Mouse (Mus musculus) intestine, embryonic 14.5 days (tissue): ENCODE measurements at regions not wholly inside any gene's neighbourhood (a gene's known extent, or its start where the extent isn't known, plus 50 kb on each side); places are given as distances from the start of the nearest gene placed in this dataset.

ENCODE experiments used
- ATAC-seq: fragments of 200-750 bp; cut with Nextera tagmentation; replicated peaks from 2 replicates; pipeline ENCODE4 v1.8.0; 2017; ENCODE audit warnings: low read depth, moderate number of reproducible peaks, moderate TSS enrichment, moderate library complexity; ENCODE audit not compliant: low FRiP score, low TSS enrichment
- DNase-seq: peaks from one replicate; pipeline ENCODE4 v3.0.0-alpha.2; 2018; ENCODE audit warnings: low spot score
- H3K27ac ChIP-seq: fragments of 300-500 bp; sonication (generic); 2 replicates; pipeline ENCODE4 v1.5.1; 2014; ENCODE audit warnings: low read depth, mild to moderate bottlenecking, control low read depth
- H3K27me3 ChIP-seq: fragments of 300-500 bp; sonication (generic); replicated peaks from 2 replicates; pipeline ENCODE4 v1.6.1; 2014; ENCODE audit warnings: low read length, control low read depth; ENCODE audit not compliant: control insufficient read depth, insufficient read depth
- H3K36me3 ChIP-seq: fragments of 300-500 bp; sonication (generic); 2 replicates; pipeline ENCODE4 v1.6.1; 2014; ENCODE audit warnings: low read length, control low read depth; ENCODE audit not compliant: control insufficient read depth, insufficient read depth
- H3K4me1 ChIP-seq: fragments of 300-500 bp; sonication (generic); replicated peaks from 2 replicates; pipeline ENCODE4 v1.6.1; 2014; ENCODE audit warnings: low read length, control low read depth, mixed read lengths; ENCODE audit not compliant: control insufficient read depth, insufficient read depth
- H3K4me2 ChIP-seq: fragments of 300-500 bp; sonication (generic); 2 replicates; pipeline ENCODE4 v1.6.1; 2014; ENCODE audit warnings: low read length
- H3K4me3 ChIP-seq: fragments of 300-500 bp; sonication (generic); 2 replicates; pipeline ENCODE4 v1.5.1; 2014; ENCODE audit warnings: low read depth, low read length, control low read depth, mixed read lengths
- H3K9ac ChIP-seq: fragments of 300-500 bp; sonication (generic); 2 replicates; pipeline ENCODE4 v1.6.1; 2014; ENCODE audit warnings: mild to moderate bottlenecking, low read length
- H3K9me3 ChIP-seq: fragments of 300-500 bp; sonication (generic); 2 replicates; pipeline ENCODE4 v1.6.1; 2016; ENCODE audit warnings: low read length, control low read depth; ENCODE audit not compliant: control insufficient read depth
- WGBS: fragments of 180-500 bp; shearing (Covaris S2); extraction: QIAGEN DNeasy Blood & Tissue Kit; methylation state at CpG from one replicate; pipeline ENCODE4 v1.1.7; 2014; 5-methylcytosine and 5-hydroxymethylcytosine counted together

- no peak for ATAC-seq
These were observed 77.5 kb downstream of the Dyrk2 start for GRCm38 (mm10) chr10:118792352-118793100.

GRCm38 (mm10) chr10:118793794-118794193 is 76.2 kb downstream of the Dyrk2 start:
- H3K9ac ChIP-seq, result no peak overlapping the region
- WGBS, result 90% methylated on average over 2 of the region's 2 CpGs

More at GRCm38 (mm10) chr10:118792352-118793100, 77.5 kb downstream of the Dyrk2 start:
- no peaks in the 10 kb centered on the region for H3K36me3 ChIP-seq
- H3K27ac ChIP-seq, result no peak overlapping the region
- peak; percentile 48 for DNase-seq
- WGBS, result 72% methylated on average over 15 of the region's 15 CpGs
- H3K4me3 ChIP-seq, result no peak overlapping the region
- no peak overlapping the region for H3K9ac ChIP-seq
- no peak overlapping the region for H3K4me2 ChIP-seq
- no peaks in the 10 kb centered on the region for H3K4me1 ChIP-seq
- no peaks in the 10 kb centered on the region for H3K27me3 ChIP-seq
- H3K9me3 ChIP-seq, result no peaks in the 10 kb centered on the region

GRCm38 (mm10) chr10:118794395-118795060 is 75.5 kb downstream of the Dyrk2 start:
- Histone ChIP-seq H3K9me3 (no peaks in the 10 kb centered on the region), H3K36me3 (no peaks in the 10 kb centered on the region), H3K9ac (no peak overlapping the region), H3K4me3 (no peak overlapping the region), H3K4me1 (no peaks in the 10 kb centered on the region), H3K27ac (no peak overlapping the region), H3K4me2 (no peak overlapping the region), H3K27me3 (no peaks in the 10 kb centered on the region)
- DNase-seq, result peak; percentile 38
- 59% methylated on average over 9 of the region's 9 CpGs for WGBS
- ATAC-seq, result no peak

More at GRCm38 (mm10) chr10:118793794-118794193, 76.2 kb downstream of the Dyrk2 start:
- no peak overlapping the region for H3K4me2 ChIP-seq
- no peaks in the 10 kb centered on the region for H3K36me3 ChIP-seq
- H3K4me3 ChIP-seq, result no peak overlapping the region
- no peaks in the 10 kb centered on the region for H3K9me3 ChIP-seq
- H3K27ac ChIP-seq, result no peak overlapping the region
- H3K27me3 ChIP-seq, result no peaks in the 10 kb centered on the region
- DNase-seq, result peak; percentile 27
- no peak for ATAC-seq
- H3K4me1 ChIP-seq, result no peaks in the 10 kb centered on the region

- H3K27ac ChIP-seq, result no peak overlapping the region
- H3K9me3 ChIP-seq, result no peaks in the 10 kb centered on the region
- WGBS, result 85% methylated on average over 3 of the region's 3 CpGs
These were observed 75.0 kb downstream of the Dyrk2 start for GRCm38 (mm10) chr10:118795061-118795407.

GRCm38 (mm10) chr10:118796512-118796911 is 73.5 kb downstream of the Dyrk2 start:
- Histone ChIP-seq H3K4me2 (no peak overlapping the region), H3K9ac (no peak overlapping the region), H3K27ac (no peak overlapping the region), H3K36me3 (no peaks in the 10 kb centered on the region), H3K9me3 (no peaks in the 10 kb centered on the region), H3K4me1 (no peaks in the 10 kb centered on the region), H3K4me3 (no peak overlapping the region), H3K27me3 (no peaks in the 10 kb centered on the region)
- ATAC-seq, result no peak
- DNase-seq, result peak; percentile 45
- 74% methylated on average over 7 of the region's 7 CpGs for WGBS

More at GRCm38 (mm10) chr10:118795061-118795407, 75.0 kb downstream of the Dyrk2 start:
- peak; percentile 32 for DNase-seq
- Histone ChIP-seq H3K36me3 (no peaks in the 10 kb centered on the region), H3K4me1 (no peaks in the 10 kb centered on the region), H3K27me3 (no peaks in the 10 kb centered on the region), H3K4me2 (no peak overlapping the region), H3K4me3 (no peak overlapping the region), H3K9ac (no peak overlapping the region)
- ATAC-seq, result no peak

GRCm38 (mm10) chr10:118797256-118797655 is 72.8 kb downstream of the Dyrk2 start:
- Histone ChIP-seq H3K4me3 (no peak overlapping the region), H3K9ac (no peak overlapping the region), H3K27ac (no peak overlapping the region), H3K27me3 (no peaks in the 10 kb centered on the region), H3K4me2 (no peak overlapping the region), H3K36me3 (no peaks in the 10 kb centered on the region), H3K4me1 (no peaks in the 10 kb centered on the region), H3K9me3 (no peaks in the 10 kb centered on the region)
- DNase-seq (peak; percentile 12), ATAC-seq (no peak)
- WGBS, result 75% methylated on average over 5 of the region's 5 CpGs

- Histone ChIP-seq H3K4me3 (no peak overlapping the region), H3K27ac (no peak overlapping the region)
- DNase-seq, result peak; percentile 32
These were observed 70.2 kb downstream of the Dyrk2 start for GRCm38 (mm10) chr10:118799767-118800166.

GRCm38 (mm10) chr10:118803922-118804557 is 66.0 kb downstream of the Dyrk2 start:
- DNase-seq (peak; percentile 61), ATAC-seq (no peak)
- H3K36me3 ChIP-seq, result no peaks in the 10 kb centered on the region
- peak overlapping the region; percentile 36 for H3K4me2 ChIP-seq
- no peak overlapping the region for H3K4me3 ChIP-seq
- H3K27me3 ChIP-seq, result no peaks in the 10 kb centered on the region
- 0 out of 2 replicates have a peak overlapping the region, but pooled peaks have one; percentile 51 for H3K27ac ChIP-seq
- WGBS, result 72% methylated on average over 20 of the region's 20 CpGs
- no peaks in the 10 kb centered on the region for H3K9me3 ChIP-seq
- no peak overlapping the region for H3K9ac ChIP-seq
- H3K4me1 ChIP-seq, result peaks cover 11% of the 10 kb centered on the region; the same call in 1 of the 2 replicates

More at GRCm38 (mm10) chr10:118799767-118800166, 70.2 kb downstream of the Dyrk2 start:
- Histone ChIP-seq H3K4me1 (peaks cover 6% of the 10 kb centered on the region; the same call in 1 of the 2 replicates), H3K9ac (no peak overlapping the region), H3K9me3 (no peaks in the 10 kb centered on the region), H3K36me3 (no peaks in the 10 kb centered on the region), H3K27me3 (no peaks in the 10 kb centered on the region), H3K4me2 (no peak overlapping the region)
- ATAC-seq, result no peak
- WGBS, result 91% methylated on average over 8 of the region's 8 CpGs
